ENCODE assay signal across 20 mouse cellular contexts in the genomic region with DNA sequence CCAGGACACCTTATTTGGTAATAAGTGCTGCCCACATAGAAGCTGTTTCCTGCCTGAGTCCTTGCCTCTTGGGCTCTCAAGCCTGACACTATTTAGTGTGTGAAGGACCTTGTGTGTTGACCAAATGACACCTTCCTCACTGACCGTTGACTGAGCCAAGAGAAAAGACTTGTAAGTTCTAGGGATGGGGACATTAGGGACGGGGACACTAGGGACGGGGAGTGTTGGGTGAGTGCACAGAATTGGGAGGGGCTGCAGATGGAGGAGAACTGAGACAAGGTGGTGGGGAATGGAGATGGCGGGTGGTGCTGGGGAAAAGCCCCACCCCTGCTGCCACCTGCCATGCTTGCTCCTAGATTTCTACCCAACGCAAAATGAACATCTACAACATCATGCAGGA. TPM values are rescaled to one million over a fixed set of nuclear protein-coding genes. Genes with fewer than 3 reads are reported as not detected.
DNase-seq lines count a peak whose midpoint lies in the region; TF ChIP-seq lines count a peak whose summit lies in the region.
"Had no signal": no experiment of that assay in that cellular context is flagged by ENCODE, and none has a peak within 500 bp of the region (broad histone marks: within the 10 kb centered on the region; RNA-seq: fewer than 3 reads in every experiment).

No protein-coding gene starts in this region.

- H3K4me1 ChIP-seq in heart, embryonic 10.5 days: no peaks in the 10 kb centered on the region
- no peaks in the 10 kb centered on the region for H3K4me1 ChIP-seq in MEL (ENCODE audit: control insufficient read depth in 1 of 2, insufficient read depth in 2 of 2, low read length in 2 of 2)
- H3K4me1 ChIP-seq: embryonic facial prominence, embryonic 10.5 days; forebrain, embryonic 15.5 days; hindbrain, embryonic 13.5 days; limb, embryonic 15.5 days had no signal

- no peaks in the 10 kb centered on the region for H3K36me3 ChIP-seq in heart, embryonic 10.5 days
- no peaks in the 10 kb centered on the region for H3K36me3 ChIP-seq in MEL (ENCODE audit: control insufficient read depth in 1 of 2, insufficient read depth in 2 of 2, low read length in 2 of 2)
- H3K36me3 ChIP-seq: embryonic facial prominence, embryonic 10.5 days; forebrain, embryonic 15.5 days; hindbrain, embryonic 13.5 days; limb, embryonic 15.5 days had no signal

- H3K4me3 ChIP-seq in heart, embryonic 10.5 days: no peak overlapping the region
- H3K4me3 ChIP-seq in MEL (ENCODE audit: control insufficient read depth in 1 of 2, insufficient read depth in 1 of 2, low read depth in 2 of 2, low read length in 2 of 2): no peak overlapping the region
- H3K4me3 ChIP-seq: embryonic facial prominence, embryonic 10.5 days; forebrain, embryonic 15.5 days; hindbrain, embryonic 13.5 days; limb, embryonic 15.5 days had no signal

- TF ChIP-seq EP300 in MEL (IDR thresholded peaks at IDR 0.05; ENCODE audit: low read depth in 1 of 2, low read length in 2 of 2): no peak

- 77% methylated on average over 5 of the region's 5 CpGs for WGBS in heart, embryonic 10.5 days

- DNase-seq in heart, adult 11 months: peak; percentile 95
- no peak for DNase-seq in heart, embryonic 10.5 days (ENCODE audit: low spot score)
- peak; percentile 15 for DNase-seq in kidney, postnatal 10 days
- no peak for DNase-seq in kidney, adult 9 months
- DNase-seq in ovary, postnatal 36 days (ENCODE audit: low spot score): peak; percentile 6
- no peak for DNase-seq in ovary, postnatal 10 days (ENCODE audit: low spot score)
- DNase-seq in MEL (ENCODE audit: low read depth, low spot score): no peak
- DNase-seq: adrenal gland, postnatal 36 days; B cell, adult 2 months; cerebellum, adult 2 months; layer of hippocampus, postnatal 36 days had no signal

- TF ChIP-seq CTCF in MEL (IDR thresholded peaks at IDR 0.05 in 2 of 3, conservative IDR thresholded peaks at IDR 0.05 in 1 of 3; ENCODE audit: control insufficient read depth in 1 of 3, insufficient read depth in 1 of 3, low read depth in 2 of 3, low read length in 3 of 3, poor library complexity in 1 of 3, severe bottlenecking in 1 of 3): no peak

- TF ChIP-seq POLR2A in MEL (IDR thresholded peaks at IDR 0.05; ENCODE audit: control insufficient read depth in 1 of 2, insufficient read depth in 1 of 2, low read depth in 1 of 2, low read length in 2 of 2, poor library complexity in 1 of 2): no peak

- no peak overlapping the region for H3K27ac ChIP-seq in heart, embryonic 10.5 days
- no peak overlapping the region for H3K27ac ChIP-seq in MEL (ENCODE audit: control insufficient read depth, low read depth, low read length)
- H3K27ac ChIP-seq: embryonic facial prominence, embryonic 10.5 days; forebrain, embryonic 15.5 days; hindbrain, embryonic 13.5 days; limb, embryonic 15.5 days had no signal

- H3K27me3 ChIP-seq in heart, embryonic 10.5 days (ENCODE audit: insufficient read depth, poor library complexity, severe bottlenecking): no peaks in the 10 kb centered on the region
- H3K27me3 ChIP-seq in MEL (ENCODE audit: control insufficient read depth in 1 of 2, insufficient read depth in 2 of 2, low read length in 2 of 2): no peaks in the 10 kb centered on the region
- H3K27me3 ChIP-seq: forebrain, embryonic 15.5 days; hindbrain, embryonic 13.5 days; limb, embryonic 15.5 days; Patski had no signal

- no peaks in the 10 kb centered on the region for H3K79me2 ChIP-seq in MEL (ENCODE audit: control insufficient read depth, insufficient read depth, low read length, poor library complexity)

- H3K9me3 ChIP-seq in heart, embryonic 10.5 days: peaks cover 97% of the 10 kb centered on the region
- no peaks in the 10 kb centered on the region for H3K9me3 ChIP-seq in MEL (replicated peaks; ENCODE audit: insufficient read depth, low read length)

- TF ChIP-seq RAD21 in MEL (IDR thresholded peaks at IDR 0.05; ENCODE audit: low read depth, low read length): no peak

- H3K9ac ChIP-seq in MEL (ENCODE audit: control insufficient read depth, low read depth, low read length, poor library complexity, severe bottlenecking): no peak overlapping the region
- H3K9ac ChIP-seq: forebrain, embryonic 15.5 days; hindbrain, embryonic 13.5 days; limb, embryonic 15.5 days had no signal

TF ChIP-seq in MEL, 35 proteins besides CTCF, POLR2A, EP300 and RAD21:
- TF ChIP-seq TAL1 (IDR thresholded peaks at IDR 0.05; ENCODE audit: low read length) (0 out of 2 replicates have a peak, but pooled peaks have one; percentile 1), POLR2AphosphoS5 (IDR thresholded peaks at IDR 0.05; ENCODE audit: borderline replicate concordance, low read depth, low read length) (no peak), MAZ (IDR thresholded peaks at IDR 0.05; ENCODE audit: low read depth, low read length) (no peak)
TF ChIP-seq in MEL: peak in this region for 1.

RNA-seq across cellular contexts. Expression of a gene that starts 3.2 kb away (rescaled TPM):
- polyA plus RNA-seq in heart, embryonic 10.5 days (2016; fragmentation: Nextera tagmentation; extraction: Ambion mirVana): 0.58 and 0.82 TPM in 2 replicates
- 0.20 and 0.27 TPM in 2 replicates for total RNA-seq in MEL (2012; rRNA removed)
- 1 to 10 TPM in 1 of 2 experiments, not detected in 1; 2.5 TPM for polyA plus RNA-seq in MEL (2012; ENCODE audit: insufficient read depth in 1 of 2, insufficient read length in 2 of 2, low read depth in 1 of 2, low replicate concordance in 2 of 2, missing spikeins in 1 of 2)

RNA-seq across cellular contexts. Expression of a gene that starts 18.2 kb away (rescaled TPM):
- not detected in 2 replicates for polyA plus RNA-seq in heart, embryonic 10.5 days (2016; fragmentation: Nextera tagmentation; extraction: Ambion mirVana)
- total RNA-seq in MEL (2012; rRNA removed): not detected in 2 replicates
- not detected for polyA plus RNA-seq in MEL (2012; ENCODE audit: insufficient read depth in 1 of 2, insufficient read length in 2 of 2, low read depth in 1 of 2, low replicate concordance in 2 of 2, missing spikeins in 1 of 2)
- total RNA-seq: layer of hippocampus, adult 18-20 months; layer of hippocampus, postnatal 36 days; left cerebral cortex, postnatal 25 days had no signal
- polyA plus RNA-seq: activated CD4-positive, CD25-positive, alpha-beta regulatory T cell, adult 4 months; cerebellum, adult 2 months; embryonic facial prominence, embryonic 10.5 days; forebrain, embryonic 15.5 days; hindbrain, embryonic 13.5 days; neural tube, embryonic 11.5 days had no signal

RNA-seq across cellular contexts. Expression of a gene that starts 24.4 kb away (rescaled TPM):
- 8.1 and 9.9 TPM in 2 replicates for polyA plus RNA-seq in heart, embryonic 10.5 days (2016; fragmentation: Nextera tagmentation; extraction: Ambion mirVana)
- total RNA-seq in MEL (2012; rRNA removed): not detected in 2 replicates
- not detected for polyA plus RNA-seq in MEL (2012; ENCODE audit: insufficient read depth in 1 of 2, insufficient read length in 2 of 2, low read depth in 1 of 2, low replicate concordance in 2 of 2, missing spikeins in 1 of 2)
- polyA plus RNA-seq: Patski had no signal

RNA-seq across cellular contexts. Expression of a gene that starts 29.6 kb away (rescaled TPM):
- 0.13 TPM in 1 of 2 replicates, not detected in the other for polyA plus RNA-seq in heart, embryonic 10.5 days (2016; fragmentation: Nextera tagmentation; extraction: Ambion mirVana)
- total RNA-seq in MEL (2012; rRNA removed): not detected in 2 replicates
- not detected for polyA plus RNA-seq in MEL (2012; ENCODE audit: insufficient read depth in 1 of 2, insufficient read length in 2 of 2, low read depth in 1 of 2, low replicate concordance in 2 of 2, missing spikeins in 1 of 2)
- total RNA-seq: layer of hippocampus, adult 18-20 months; layer of hippocampus, postnatal 36 days; left cerebral cortex, postnatal 25 days had no signal
- polyA plus RNA-seq: activated CD4-positive, CD25-positive, alpha-beta regulatory T cell, adult 4 months; cerebellum, adult 2 months; embryonic facial prominence, embryonic 10.5 days; forebrain, embryonic 15.5 days; hindbrain, embryonic 13.5 days; limb, embryonic 15.5 days; neural tube, embryonic 11.5 days had no signal

RNA-seq across cellular contexts. Expression of a gene that starts 47.4 kb away (rescaled TPM):
- 143 and 155 TPM in 2 replicates for polyA plus RNA-seq in heart, embryonic 10.5 days (2016; fragmentation: Nextera tagmentation; extraction: Ambion mirVana)
- 58.6 and 59.4 TPM in 2 replicates for total RNA-seq in MEL (2012; rRNA removed)
- 100 to 1,000 TPM in 1 of 2 experiments, 10 to 100 TPM in 1; 76.3 to 103 TPM for polyA plus RNA-seq in MEL (2012; ENCODE audit: insufficient read depth in 1 of 2, insufficient read length in 2 of 2, low read depth in 1 of 2, low replicate concordance in 2 of 2, missing spikeins in 1 of 2)

Comparison
In these comparisons a context has a peak if more than half of its experiments do, and no peak if none do; other contexts are left out.
1. DNase-seq: peak in heart, adult 11 months (single experiment), kidney, postnatal 10 days (single experiment) and ovary, postnatal 36 days (single experiment); none in heart, embryonic 10.5 days (single experiment), kidney, adult 9 months (single experiment), ovary, postnatal 10 days (single experiment) and MEL (single experiment).